Mouse (Mus musculus): ENCODE results near the gene Fat1.

DNA sequence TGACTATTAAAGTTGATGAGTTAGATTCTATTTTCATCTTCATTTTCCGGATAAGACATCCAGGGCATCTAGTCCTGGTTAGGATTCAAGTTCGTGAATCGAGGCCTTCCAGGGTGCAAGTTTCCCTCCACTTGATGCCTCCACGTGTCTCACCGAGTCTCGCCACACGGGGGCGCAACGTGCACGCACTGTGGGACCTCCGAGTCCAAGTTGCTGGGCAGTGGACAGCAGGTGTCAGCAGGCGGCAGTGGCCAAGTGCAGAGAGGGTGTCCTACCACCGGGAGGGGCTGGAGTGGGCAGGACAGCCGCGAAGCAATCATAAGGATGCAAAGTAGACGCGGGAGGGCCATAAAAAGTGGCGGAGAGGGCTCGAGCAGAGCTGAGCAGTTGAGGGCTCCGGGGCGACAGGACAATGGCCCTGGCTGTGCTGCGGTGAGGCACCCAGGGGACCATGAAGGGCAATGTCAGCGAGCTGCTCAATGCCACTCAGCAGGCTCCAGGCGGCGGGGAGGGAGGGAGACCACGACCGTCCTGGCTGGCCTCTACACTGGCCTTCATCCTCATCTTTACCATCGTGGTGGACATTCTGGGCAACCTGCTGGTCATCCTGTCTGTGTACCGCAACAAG, 133.6 kb downstream of the Fat1 start, which contains the start of gene Mtnr1a:
- TF ChIP-seq CTCF (IDR thresholded peaks at IDR 0.05; ENCODE audit: low read depth) (peak; percentile 98), EP300 (IDR thresholded peaks at IDR 0.05; ENCODE audit: low read depth) (no peak)

Data from liver, postnatal 0 days (tissue).